Mouse (Mus musculus): ENCODE results near the gene Btc.

GRCm38 (mm10) chr5:91434723-91435658 is 32.2 kb upstream of the Btc start:
- TF ChIP-seq CTCF (conservative IDR thresholded peaks at IDR 0.05 in 1 of 2, IDR thresholded peaks at IDR 0.05 in 1 of 2; ENCODE audit: low read depth in 2 of 2, low read length in 2 of 2) (no peak), NELFE (IDR thresholded peaks at IDR 0.05; ENCODE audit: low read depth, low read length) (no peak), EP300 (IDR thresholded peaks at IDR 0.05; ENCODE audit: low read length) (no peak), MAX (IDR thresholded peaks at IDR 0.05; ENCODE audit: low read length) (no peak), ZC3H11A (IDR thresholded peaks at IDR 0.05; ENCODE audit: low read depth, low read length) (no peak), POLR2A (IDR thresholded peaks at IDR 0.05; ENCODE audit: low read depth, low read length) (no peak), ELF1 (IDR thresholded peaks at IDR 0.05; ENCODE audit: low read depth, low read length) (no peak)
